Mouse (Mus musculus): ENCODE data around the gene Chml. TPM values are rescaled to one million over a fixed set of nuclear protein-coding genes. Genes with fewer than 3 reads are reported as not detected.
A peak's percentile ranks its signal among the peaks of the same experiment; 100 is the strongest.

Chml gene
- total RNA-seq, 2 experiments from 2014 or later: 14.0 to 14.4 TPM

- DNase-seq (ENCODE audit: low spot score in 2 of 2): no peak
- intact Hi-C loops (cut with DNase I): loop anchor here (5.0 kb wide), 2 partner anchors 42 to 617 kb away; partner anchors contain the start of gene Fh1
These were observed 23.2 kb downstream of the Chml start for GRCm38 (mm10) chr1:175669456-175669855.

GRCm38 (mm10) chr1:175668666-175669405, 23.9 kb downstream of the Chml start:
- intact Hi-C loops (cut with DNase I): loop anchor here (5.0 kb wide), 2 partner anchors 42 to 617 kb away; partner anchors contain the start of gene Fh1
- DNase-seq (ENCODE audit: low spot score in 2 of 2): peak; percentile 54 to 58

DNA sequence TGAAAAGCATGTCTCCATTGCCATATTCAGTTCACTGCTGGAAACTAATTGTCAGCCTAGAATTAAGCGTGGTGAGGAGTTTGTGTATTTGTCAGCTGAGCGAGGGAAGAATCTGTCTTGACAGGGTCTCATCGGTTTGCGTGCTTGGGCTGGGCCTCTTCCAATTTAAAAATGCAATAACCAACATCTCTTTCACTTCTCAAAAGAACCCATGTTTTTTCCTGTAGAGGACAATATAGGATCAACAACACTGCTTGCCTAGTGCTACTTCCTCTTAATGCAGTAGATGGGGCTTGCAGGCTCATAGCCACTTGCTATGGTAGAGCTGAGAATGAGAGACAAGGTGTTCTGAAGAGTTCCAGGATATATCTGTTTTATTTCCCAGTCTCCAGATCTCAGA, 32.8 kb downstream of the Chml start:
- no peak for DNase-seq (ENCODE audit: low spot score in 2 of 2)
- intact Hi-C loops (cut with DNase I): no loop called here

GRCm38 (mm10) chr1:175648615-175649014, 44.1 kb downstream of the Chml start:
- no peak for DNase-seq (ENCODE audit: low spot score in 2 of 2)
- intact Hi-C loops (cut with DNase I): no loop called here

GRCm38 (mm10) chr1:175646952-175647351, 45.7 kb downstream of the Chml start:
- intact Hi-C loops (cut with DNase I): no loop called here
- DNase-seq (ENCODE audit: low spot score in 2 of 2): no peak

- intact Hi-C loops (cut with DNase I): no loop called here
- DNase-seq (ENCODE audit: low spot score in 2 of 2): no peak
These were observed 49.0 kb downstream of the Chml start for GRCm38 (mm10) chr1:175643496-175644265.

- intact Hi-C loops (cut with DNase I): no loop called here
- DNase-seq (ENCODE audit: low spot score in 2 of 2): no peak
These were observed 52.1 kb downstream of the Chml start for GRCm38 (mm10) chr1:175640435-175641150.

GRCm38 (mm10) chr1:175639072-175639471, 53.6 kb downstream of the Chml start:
- intact Hi-C loops (cut with DNase I): no loop called here
- DNase-seq (ENCODE audit: low spot score in 2 of 2): no peak

DNA sequence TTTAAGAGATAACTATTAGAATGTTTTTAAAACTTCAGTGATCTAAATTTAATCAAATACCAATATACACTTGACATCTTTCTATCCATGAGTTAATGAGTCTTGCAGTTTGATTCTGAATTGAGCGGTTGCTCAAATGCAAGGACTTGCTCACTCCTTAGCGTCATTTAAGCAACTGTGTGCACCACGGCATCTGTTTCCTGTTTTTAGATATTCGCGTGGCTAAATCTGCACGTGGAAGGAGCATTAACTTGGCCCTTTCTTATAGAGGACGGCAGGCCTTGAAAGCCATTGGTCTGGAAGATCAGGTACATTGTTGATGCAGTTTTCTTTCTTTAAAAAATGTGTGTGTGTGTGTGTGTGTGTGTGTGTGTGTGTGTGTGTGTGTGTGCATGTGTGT, 55.0 kb downstream of the Chml start:
- intact Hi-C loops (cut with DNase I): no loop called here
- DNase-seq (ENCODE audit: low spot score in 2 of 2): no peak

- intact Hi-C loops (cut with DNase I): no loop called here
- no peak for DNase-seq (ENCODE audit: low spot score in 2 of 2)
These were observed 60.2 kb downstream of the Chml start for GRCm38 (mm10) chr1:175632470-175632869.

Other genes with a start within 250 kb of the Chml start
- gene Rgs7, start 200.4 kb downstream of the Chml start, total RNA-seq (2021): 100 to 1,000 TPM; 108 to 116 TPM
- not detected for gene Kmo, start 72.5 kb downstream of the Chml start, total RNA-seq (2021)
- gene Fh1, start 67.3 kb downstream of the Chml start, total RNA-seq (2021): 10 to 100 TPM; 76.5 to 90.3 TPM
- gene Opn3, start 125 bp downstream of the Chml start, total RNA-seq (2021): 10 to 100 TPM; 12.7 to 14.5 TPM
- under 1 TPM; 0.13 to 0.15 TPM for gene Wdr64, start 5.7 kb upstream of the Chml start, total RNA-seq (2021)
- 1 to 10 TPM; 1.2 to 1.7 TPM for gene Exo1, start 187.7 kb upstream of the Chml start, total RNA-seq (2021)
- not detected for gene Gm38100, start 227.4 kb upstream of the Chml start, total RNA-seq (2021)